Mouse (Mus musculus) spleen, adult 2 months (tissue): ENCODE measurements around the gene Bco2.

Experiments
- CTCF ChIP-seq: fragments of 200-500 bp; IDR thresholded peaks from 2 replicates; pipeline ENCODE4 v1.5.1; 2011; ENCODE audit warnings: mild to moderate bottlenecking, inconsistent platforms; ENCODE audit not compliant: insufficient read depth, insufficient read length, insufficient replicate concordance; ENCODE audit errors: extremely low read depth
- POLR2A ChIP-seq: fragments of 200-500 bp; IDR thresholded peaks from 2 replicates; pipeline ENCODE4 v1.6.1; 2011; ENCODE audit warnings: low read depth, low read length, inconsistent platforms

- TF ChIP-seq CTCF (no peak), POLR2A (peak; percentile 62)
Observed at GRCm38 (mm10) chr9:50603189-50603997, 48.4 kb upstream of the Bco2 start, which contains the start of the genes Sdhd and Timm8b.
